Mouse (Mus musculus): ENCODE data around the gene Guca1b.

- TF ChIP-seq CTCF (IDR thresholded peaks at IDR 0.05; ENCODE audit: insufficient read depth, low read length) (peak; percentile 69), POLR2A (IDR thresholded peaks at IDR 0.05; ENCODE audit: borderline replicate concordance, extremely low read depth, low read depth, low read length) (no peak)
Observed at GRCm38 (mm10) chr17:47359964-47360363, 25.2 kb upstream of the Guca1b start.

Data from lung, adult 2 months (tissue).